Mouse (Mus musculus) stomach, embryonic 15.5 days (tissue): ENCODE measurements around the gene Cox8c. TPM values are rescaled to one million over a fixed set of nuclear protein-coding genes. Genes with fewer than 3 reads are reported as not detected.

Experiments used
- ATAC-seq: fragments of 200-750 bp; cut with Nextera tagmentation; 2 replicates; pipeline ENCODE4 v1.8.0; 2017; ENCODE audit warnings: low read depth, moderate number of reproducible peaks, moderate TSS enrichment; ENCODE audit not compliant: insufficient read depth, low FRiP score
- H3K27ac ChIP-seq: fragments of 300-500 bp; sonication (generic); 2 replicates; pipeline ENCODE4 v1.5.1; 2015; ENCODE audit warnings: mild to moderate bottlenecking, inconsistent platforms
- H3K27me3 ChIP-seq: fragments of 300-500 bp; sonication (generic); replicated peaks from 2 replicates; pipeline ENCODE4 v1.6.1; 2015; ENCODE audit warnings: inconsistent platforms
- H3K36me3 ChIP-seq: fragments of 300-500 bp; sonication (generic); 2 replicates; pipeline ENCODE4 v1.6.1; 2015; ENCODE audit warnings: inconsistent platforms
- H3K4me1 ChIP-seq: fragments of 300-500 bp; sonication (generic); 2 replicates; pipeline ENCODE4 v1.6.1; 2015; ENCODE audit warnings: inconsistent platforms
- H3K4me2 ChIP-seq: fragments of 300-500 bp; sonication (generic); 2 replicates; pipeline ENCODE4 v1.6.1; 2015; ENCODE audit warnings: mild to moderate bottlenecking, inconsistent platforms
- H3K4me3 ChIP-seq: fragments of 300-500 bp; sonication (generic); replicated peaks from 2 replicates; pipeline ENCODE4 v1.5.1; 2015; ENCODE audit warnings: inconsistent platforms
- H3K9ac ChIP-seq: fragments of 300-500 bp; sonication (generic); 2 replicates; pipeline ENCODE4 v1.6.1; 2015; ENCODE audit warnings: inconsistent platforms
- H3K9me3 ChIP-seq: fragments of 300-500 bp; sonication (generic); 2 replicates; pipeline ENCODE4 v1.6.1; 2016; ENCODE audit warnings: inconsistent platforms
- WGBS: fragments of 180-500 bp; shearing (Covaris S2); methylation state at CpG from one replicate; pipeline ENCODE4 v1.1.7; 2015; 5-methylcytosine and 5-hydroxymethylcytosine counted together
- polyA plus RNA-seq: library from polyadenylated mRNA; unstranded; fragments of >200 nt; fragmentation: Nextera tagmentation; extraction: Ambion mirVana; gene quantifications from 2 replicates; pipeline ENCODE4 v1.2.1, GENCODE M21; 2015

Gene Cox8c
- polyA plus RNA-seq: not detected in 2 replicates

GRCm38 (mm10) chr12:102899091-102899490 is at the start of gene Cox8c:
TSS of gene Cox8c (plus strand) at chr12:102899316.
- 92% methylated on average over 17 of the region's 17 CpGs for WGBS

GRCm38 (mm10) chr12:102860806-102861205 is 38.3 kb upstream of the Cox8c start:
- H3K4me1 ChIP-seq: no peaks in the 10 kb centered on the region
- no peak overlapping the region for H3K9ac ChIP-seq
- H3K9me3 ChIP-seq: no peaks in the 10 kb centered on the region
- no peak overlapping the region for H3K27ac ChIP-seq
- no peak for ATAC-seq
- H3K4me2 ChIP-seq: no peak overlapping the region
- no peak overlapping the region for H3K4me3 ChIP-seq
- no peaks in the 10 kb centered on the region for H3K36me3 ChIP-seq
- H3K27me3 ChIP-seq: no peaks in the 10 kb centered on the region

More at GRCm38 (mm10) chr12:102899091-102899490, at the start of gene Cox8c:
- no peak for ATAC-seq
- no peak within 1 kb of the TSS for H3K9ac ChIP-seq
- H3K4me2 ChIP-seq: no peak within 1 kb of the TSS
- no peak within 1 kb of the TSS for H3K4me3 ChIP-seq
- no peaks in the 10 kb centered on the region for H3K27me3 ChIP-seq
- no peaks in the 10 kb centered on the region for H3K4me1 ChIP-seq
- H3K27ac ChIP-seq: no peak within 1 kb of the TSS
- H3K36me3 ChIP-seq: no peaks in the 10 kb centered on the region
- no peaks in the 10 kb centered on the region for H3K9me3 ChIP-seq

- H3K4me1 ChIP-seq: no peaks in the 10 kb centered on the region
- ATAC-seq: no peak
- H3K36me3 ChIP-seq: no peaks in the 10 kb centered on the region
- WGBS: 78% methylated on average over 2 of the region's 2 CpGs
- no peak overlapping the region for H3K4me3 ChIP-seq
- no peak overlapping the region for H3K27ac ChIP-seq
- no peak overlapping the region for H3K9ac ChIP-seq
- H3K4me2 ChIP-seq: no peak overlapping the region
- no peaks in the 10 kb centered on the region for H3K9me3 ChIP-seq
- H3K27me3 ChIP-seq: no peaks in the 10 kb centered on the region
Measured at GRCm38 (mm10) chr12:102869802-102870201, 29.3 kb upstream of the Cox8c start.

GRCm38 (mm10) chr12:102870527-102870926 is 28.6 kb upstream of the Cox8c start:
- H3K27me3 ChIP-seq: no peaks in the 10 kb centered on the region
- H3K36me3 ChIP-seq: no peaks in the 10 kb centered on the region
- no peak overlapping the region for H3K4me2 ChIP-seq
- no peak for ATAC-seq
- H3K4me1 ChIP-seq: no peaks in the 10 kb centered on the region
- no peak overlapping the region for H3K9ac ChIP-seq
- no peaks in the 10 kb centered on the region for H3K9me3 ChIP-seq
- H3K27ac ChIP-seq: no peak overlapping the region
- no peak overlapping the region for H3K4me3 ChIP-seq
- 71% methylated on average over 1 of the region's 1 CpGs for WGBS

- peak; percentile 72 for ATAC-seq
- no peaks in the 10 kb centered on the region for H3K27me3 ChIP-seq
- H3K4me3 ChIP-seq: peak overlapping the region; percentile 96
- H3K36me3 ChIP-seq: no peaks in the 10 kb centered on the region
- H3K9me3 ChIP-seq: no peaks in the 10 kb centered on the region
- peak overlapping the region; percentile 66 for H3K4me2 ChIP-seq
- H3K9ac ChIP-seq: peak overlapping the region; percentile 97
- peak overlapping the region; percentile 97 for H3K27ac ChIP-seq
- WGBS: under 1% methylated on average over 70 of the region's 70 CpGs
- peaks cover 16% of the 10 kb centered on the region for H3K4me1 ChIP-seq
Measured at GRCm38 (mm10) chr12:102877301-102878030, 21.6 kb upstream of the Cox8c start.

- Histone ChIP-seq H3K36me3 (no peaks in the 10 kb centered on the region), H3K9ac (peak within 1 kb of the TSS; percentile 97), H3K4me2 (peak within 1 kb of the TSS; percentile 69), H3K9me3 (no peaks in the 10 kb centered on the region), H3K4me1 (peaks cover 16% of the 10 kb centered on the region), H3K27me3 (no peaks in the 10 kb centered on the region), H3K4me3 (peak within 1 kb of the TSS; percentile 96), H3K27ac (peak within 1 kb of the TSS; percentile 97)
- ATAC-seq: peak; percentile 95
- WGBS: under 1% methylated on average over 93 of the region's 95 CpGs
Measured at GRCm38 (mm10) chr12:102878031-102878823, 20.9 kb upstream of the Cox8c start, which contains the start of gene Btbd7. TSS of gene Btbd7 (minus strand) at chr12:102878471.

GRCm38 (mm10) chr12:102878901-102879300 is 20.2 kb upstream of the Cox8c start:
- H3K9ac ChIP-seq: peak overlapping the region; percentile 29; the same call in 1 of the 2 replicates
- H3K27me3 ChIP-seq: no peaks in the 10 kb centered on the region
- WGBS: 22% methylated on average over 7 of the region's 7 CpGs
- no peaks in the 10 kb centered on the region for H3K9me3 ChIP-seq
- H3K4me3 ChIP-seq: peak overlapping the region; percentile 96
- no peak for ATAC-seq
- H3K4me2 ChIP-seq: peak overlapping the region; percentile 69
- H3K27ac ChIP-seq: peak overlapping the region; percentile 73
- no peaks in the 10 kb centered on the region for H3K36me3 ChIP-seq
- H3K4me1 ChIP-seq: peaks cover 16% of the 10 kb centered on the region

- 18% methylated on average over 5 of the region's 5 CpGs for WGBS
Measured at GRCm38 (mm10) chr12:102885735-102886134, 13.4 kb upstream of the Cox8c start.

GRCm38 (mm10) chr12:102887366-102887765 is 11.8 kb upstream of the Cox8c start:
- no peaks in the 10 kb centered on the region for H3K4me1 ChIP-seq
- WGBS: 66% methylated on average over 10 of the region's 10 CpGs
- ATAC-seq: no peak
- H3K9me3 ChIP-seq: no peaks in the 10 kb centered on the region
- H3K4me3 ChIP-seq: no peak overlapping the region
- H3K36me3 ChIP-seq: no peaks in the 10 kb centered on the region
- no peaks in the 10 kb centered on the region for H3K27me3 ChIP-seq
- H3K27ac ChIP-seq: no peak overlapping the region
- no peak overlapping the region for H3K4me2 ChIP-seq
- no peak overlapping the region for H3K9ac ChIP-seq

More at GRCm38 (mm10) chr12:102885735-102886134, 13.4 kb upstream of the Cox8c start:
- no peak for ATAC-seq
- Histone ChIP-seq H3K4me3 (no peak overlapping the region), H3K9ac (no peak overlapping the region), H3K4me1 (no peaks in the 10 kb centered on the region), H3K27ac (no peak overlapping the region), H3K36me3 (no peaks in the 10 kb centered on the region), H3K9me3 (no peaks in the 10 kb centered on the region), H3K27me3 (no peaks in the 10 kb centered on the region), H3K4me2 (no peak overlapping the region)

GRCm38 (mm10) chr12:102888568-102888967 is 10.5 kb upstream of the Cox8c start:
- no peak overlapping the region for H3K4me3 ChIP-seq
- WGBS: 71% methylated on average over 5 of the region's 5 CpGs
- no peak overlapping the region for H3K27ac ChIP-seq
- H3K4me1 ChIP-seq: no peaks in the 10 kb centered on the region
- no peak overlapping the region for H3K4me2 ChIP-seq
- no peaks in the 10 kb centered on the region for H3K9me3 ChIP-seq
- H3K36me3 ChIP-seq: no peaks in the 10 kb centered on the region
- no peaks in the 10 kb centered on the region for H3K27me3 ChIP-seq
- ATAC-seq: no peak
- no peak overlapping the region for H3K9ac ChIP-seq

GRCm38 (mm10) chr12:102908191-102908590 is 9.1 kb downstream of the Cox8c start:
- H3K4me3 ChIP-seq: no peak overlapping the region
- 50% methylated on average over 3 of the region's 3 CpGs for WGBS
- H3K27me3 ChIP-seq: no peaks in the 10 kb centered on the region
- H3K9ac ChIP-seq: no peak overlapping the region
- H3K27ac ChIP-seq: no peak overlapping the region
- ATAC-seq: no peak
- no peaks in the 10 kb centered on the region for H3K4me1 ChIP-seq
- no peak overlapping the region for H3K4me2 ChIP-seq
- no peaks in the 10 kb centered on the region for H3K36me3 ChIP-seq
- H3K9me3 ChIP-seq: no peaks in the 10 kb centered on the region

GRCm38 (mm10) chr12:102916073-102916472 is 17.0 kb downstream of the Cox8c start:
- Histone ChIP-seq H3K9me3 (no peaks in the 10 kb centered on the region), H3K27me3 (no peaks in the 10 kb centered on the region), H3K4me3 (no peak overlapping the region), H3K27ac (no peak overlapping the region), H3K36me3 (no peaks in the 10 kb centered on the region), H3K9ac (no peak overlapping the region), H3K4me1 (no peaks in the 10 kb centered on the region), H3K4me2 (no peak overlapping the region)
- no peak for ATAC-seq
- WGBS: 75% methylated on average over 2 of the region's 2 CpGs
